Mouse (Mus musculus) ES-E14 (cell line): ENCODE data around the gene Cebpz. TPM values are rescaled to one million over a fixed set of nuclear protein-coding genes. Genes with fewer than 3 reads are reported as not detected.

Experiments used
- DNase-seq: peaks from one replicate; pipeline ENCODE4 v3.0.0-alpha.2; 2013; ENCODE audit warnings: low read depth, low spot score
- H3K27ac ChIP-seq: 2 replicates; pipeline ENCODE4 v1.5.1; 2012; ENCODE audit warnings: low read depth, mild to moderate bottlenecking, low read length, moderate library complexity, mixed read lengths; ENCODE audit not compliant: poor library complexity, insufficient read depth, severe bottlenecking
- H3K36me3 ChIP-seq: 2 replicates; pipeline ENCODE4 v1.6.1; 2012; ENCODE audit warnings: mild to moderate bottlenecking, low read length, moderate library complexity, mixed read lengths; ENCODE audit not compliant: control insufficient read depth, poor library complexity, insufficient read depth, severe bottlenecking
- H3K4me1 ChIP-seq, 2 experiments: fragments of 150-350 bp in 1 of 2; sonication (generic) in 1 of 2; 2 replicates each; pipeline ENCODE4 v1.6.1; 2012; ENCODE audit warnings: low read length in 2 of 2, mild to moderate bottlenecking in 1 of 2, mixed read lengths in 1 of 2; ENCODE audit not compliant: control insufficient read depth in 2 of 2, insufficient read depth in 2 of 2, poor library complexity in 1 of 2
- H3K4me3 ChIP-seq, 2 experiments: fragments of 150-350 bp in 1 of 2; sonication (generic) in 1 of 2; 2 replicates each; pipeline ENCODE4 v1.5.1; 2012; ENCODE audit warnings: low read length in 2 of 2, low read depth in 1 of 2, mild to moderate bottlenecking in 1 of 2, mixed read lengths in 1 of 2; ENCODE audit not compliant: insufficient read depth in 1 of 2, poor library complexity in 1 of 2, severe bottlenecking in 1 of 2
- H3K9ac ChIP-seq: 2 replicates; pipeline ENCODE4 v1.6.1; 2012; ENCODE audit warnings: low read depth, mild to moderate bottlenecking, low read length, mixed read lengths; ENCODE audit not compliant: poor library complexity, insufficient read depth, severe bottlenecking
- H3K9me3 ChIP-seq: fragments of 150-350 bp; sonication (generic); 2 replicates; pipeline ENCODE4 v1.6.1; 2012; ENCODE audit warnings: low read depth, mild to moderate bottlenecking, low read length; ENCODE audit not compliant: control insufficient read depth, insufficient read depth
- CHD2 ChIP-seq: IDR thresholded peaks from 2 replicates; pipeline ENCODE4 v1.6.1; 2014; ENCODE audit warnings: mild to moderate bottlenecking, low read depth, low read length, inconsistent platforms
- HCFC1 ChIP-seq: IDR thresholded peaks from 2 replicates; pipeline ENCODE4 v1.6.1; 2012; ENCODE audit warnings: low read length, inconsistent platforms, borderline replicate concordance; ENCODE audit not compliant: insufficient read depth
- MAFK ChIP-seq: IDR thresholded peaks from 2 replicates; pipeline ENCODE4 v1.6.1; 2014; ENCODE audit warnings: mild to moderate bottlenecking, low read depth, low read length, inconsistent platforms; ENCODE audit not compliant: insufficient read depth
- ZC3H11A ChIP-seq: IDR thresholded peaks from 2 replicates; pipeline ENCODE4 v1.6.1; 2012; ENCODE audit warnings: low read depth, mild to moderate bottlenecking, inconsistent platforms, low read length, borderline replicate concordance
- ZNF384 ChIP-seq: IDR thresholded peaks from 2 replicates; pipeline ENCODE4 v1.6.1; 2012; ENCODE audit warnings: low read depth, low read length, inconsistent platforms
- in situ Hi-C, 2 experiments: fragments of 600-800 bp; cut with MboI; formaldehyde crosslinking; loops; one replicate each; pipeline ENCODE4 v1.15.1; 2025; ENCODE audit warnings: low sequenced_read_pairs in 2 of 2, inconsistent platforms in 1 of 2; ENCODE audit not compliant: unreplicated experiment in 2 of 2
- total RNA-seq: library from RNA; depleted of rRNA; stranded (reverse); fragments of 300-350 nt; gene quantifications from 2 replicates; pipeline ENCODE4 v1.2.3, GENCODE M21; 2012

Cebpz gene
- total RNA-seq, 1 experiment: 68.4 TPM

GRCm38 (mm10) chr17:78885286-78886065 lies 51.4 kb downstream of the Cebpz start:
- no peak for TF ChIP-seq HCFC1
- no peak for TF ChIP-seq MAFK
- TF ChIP-seq CHD2: no peak
- TF ChIP-seq ZNF384: no peak
- Histone ChIP-seq H3K36me3 (no peaks in the 10 kb centered on the region), H3K9ac (no peak overlapping the region), H3K9me3 (no peaks in the 10 kb centered on the region), H3K4me1 (peaks cover 0 to 2% of the 10 kb centered on the region in 2 experiments; a peak in 1 of 4 replicates), H3K27ac (no peak overlapping the region), H3K4me3 (no peak overlapping the region)
- no peak for DNase-seq
- in situ Hi-C loops: no loop called here

- H3K4me1 ChIP-seq: peaks cover 0 to 2% of the 10 kb centered on the region in 2 experiments; a peak in 1 of 4 replicates
- in situ Hi-C loops: no loop called here
- TF ChIP-seq CHD2 (no peak), ZNF384 (no peak), MAFK (no peak), ZC3H11A (no peak), HCFC1 (no peak)
- no peaks in the 10 kb centered on the region for H3K9me3 ChIP-seq
- H3K36me3 ChIP-seq: no peaks in the 10 kb centered on the region
- DNase-seq: no peak
- no peak overlapping the region for H3K27ac ChIP-seq
- no peak overlapping the region for H3K4me3 ChIP-seq
- H3K9ac ChIP-seq: no peak overlapping the region
Observed at GRCm38 (mm10) chr17:78883291-78883690, 53.6 kb downstream of the Cebpz start.

GRCm38 (mm10) chr17:78882401-78883112 lies 54.3 kb downstream of the Cebpz start, which contains the start of gene Eif2ak2:
TSS of gene Eif2ak2 (minus strand) at chr17:78882573.
- H3K4me3 ChIP-seq: peak within 1 kb of the TSS; percentile 67 to 95
- in situ Hi-C loops: no loop called here
- peaks cover 0 to 2% of the 10 kb centered on the region in 2 experiments; a peak in 1 of 4 replicates for H3K4me1 ChIP-seq
- H3K9me3 ChIP-seq: no peaks in the 10 kb centered on the region
- peak within 1 kb of the TSS; percentile 75 for H3K9ac ChIP-seq
- 0 out of 2 replicates have a peak, but pooled peaks have one; percentile 23 for TF ChIP-seq HCFC1
- TF ChIP-seq ZNF384: no peak
- peak; percentile 81 for TF ChIP-seq CHD2
- no peak for TF ChIP-seq ZC3H11A
- no peaks in the 10 kb centered on the region for H3K36me3 ChIP-seq
- H3K27ac ChIP-seq: peak within 1 kb of the TSS; percentile 14; the same call in 1 of the 2 replicates
- peak; percentile 69 for DNase-seq

GRCm38 (mm10) chr17:78881878-78882304 lies 55.0 kb downstream of the Cebpz start:
- Histone ChIP-seq H3K36me3 (no peaks in the 10 kb centered on the region), H3K27ac (peak overlapping the region; percentile 14; the same call in 1 of the 2 replicates), H3K9ac (peak overlapping the region; percentile 75), H3K4me3 (peak overlapping the region; percentile 67 to 95), H3K4me1 (peaks cover 0 to 2% of the 10 kb centered on the region in 2 experiments; a peak in 1 of 4 replicates), H3K9me3 (no peaks in the 10 kb centered on the region)
- in situ Hi-C loops: no loop called here
- DNase-seq: no peak
- TF ChIP-seq ZNF384 (no peak), MAFK (no peak), CHD2 (no peak), ZC3H11A (no peak), HCFC1 (no peak)
